Mouse (Mus musculus) heart, adult 2 months (tissue): ENCODE measurements at regions not wholly inside any gene's neighbourhood (a gene's known extent, or its start where the extent isn't known, plus 50 kb on each side); places are given as distances from the start of the nearest gene placed in this dataset.

Experiments used
- DNase-seq, 2 experiments: peaks; one replicate each; pipeline ENCODE4 v3.0.0; 2021
- H3K27ac ChIP-seq: fragments of 200-600 bp; 2 replicates; pipeline ENCODE4 v1.8.1; 2022
- H3K27me3 ChIP-seq: fragments of 200-500 bp; 2 replicates; pipeline ENCODE4 v1.6.1; 2012; ENCODE audit warnings: mild to moderate bottlenecking, low read length, inconsistent platforms, mixed read lengths; ENCODE audit not compliant: control insufficient read depth, insufficient read depth
- H3K36me3 ChIP-seq: fragments of 200-500 bp; 2 replicates; pipeline ENCODE4 v1.6.1; 2012; ENCODE audit warnings: low read length, inconsistent platforms; ENCODE audit not compliant: control insufficient read depth, insufficient read depth
- H3K4me1 ChIP-seq: fragments of 200-500 bp; 2 replicates; pipeline ENCODE4 v1.6.1; 2011; ENCODE audit warnings: low read length; ENCODE audit not compliant: control insufficient read depth, insufficient read depth
- H3K4me3 ChIP-seq: fragments of 200-600 bp; 2 replicates; pipeline ENCODE4 v1.8.1; 2022
- H3K79me2 ChIP-seq: fragments of 200-500 bp; replicated peaks from 2 replicates; pipeline ENCODE4 v1.6.1; 2012; ENCODE audit warnings: mild to moderate bottlenecking, inconsistent platforms, low read length, moderate library complexity, mixed read lengths; ENCODE audit not compliant: control insufficient read depth, insufficient read depth
- H3K9ac ChIP-seq: fragments of 200-500 bp; 2 replicates; pipeline ENCODE4 v1.6.1; 2012; ENCODE audit warnings: low read depth, mild to moderate bottlenecking, control low read depth, inconsistent platforms, low read length, mixed read lengths
- CTCF ChIP-seq: fragments of 200-600 bp; IDR thresholded peaks from 2 replicates; pipeline ENCODE4 v1.8.1; 2022; ENCODE audit warnings: antibody characterized with exemption, mild to moderate bottlenecking, moderate library complexity
- EP300 ChIP-seq: fragments of 200-500 bp; IDR thresholded peaks from 2 replicates; pipeline ENCODE4 v1.6.1; 2011; ENCODE audit warnings: low read depth, low read length, control low read depth; ENCODE audit not compliant: insufficient read depth
- POLR2A ChIP-seq: fragments of 200-500 bp; IDR thresholded peaks from 2 replicates; pipeline ENCODE4 v1.6.1; 2011; ENCODE audit warnings: mild to moderate bottlenecking, low read depth, low read length, control low read depth; ENCODE audit not compliant: insufficient read depth
- WGBS: fragments of 180-500 bp; shearing (Covaris S2); methylation state at CpG from one replicate; pipeline ENCODE4 v1.1.7; 2018; 5-methylcytosine and 5-hydroxymethylcytosine counted together
- intact Hi-C: fragments of 180-260 bp; cut with DNase I; formaldehyde crosslinking; loops from one replicate; pipeline ENCODE4 v1.15.1; 2025

DNA sequence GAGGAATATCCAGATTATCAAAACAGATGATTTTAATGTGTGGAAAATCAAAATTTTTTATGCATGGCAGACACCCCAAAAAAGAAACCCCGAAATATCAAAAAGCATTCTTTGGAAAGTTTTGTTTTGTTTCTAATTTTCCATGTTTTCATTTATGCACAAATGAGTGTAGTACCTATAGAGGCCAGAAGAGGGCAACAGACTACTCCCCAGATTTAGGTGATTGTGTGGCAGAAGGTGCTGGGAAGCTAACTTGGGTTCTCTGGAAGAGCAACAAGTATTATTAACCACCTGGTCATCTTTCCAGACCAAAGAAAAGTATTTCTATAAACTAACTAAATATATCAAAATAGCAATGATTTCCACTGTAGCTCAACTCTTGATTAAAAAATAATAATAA is 137.2 kb downstream of the Cdc5l start:
- intact Hi-C loops: no loop called here
- 78% methylated on average over 1 of the region's 1 CpGs for WGBS
- DNase-seq: no peak
- H3K9ac ChIP-seq: no peak overlapping the region
- TF ChIP-seq POLR2A (no peak), CTCF (peak; percentile 57)
- H3K4me1 ChIP-seq: no peaks in the 10 kb centered on the region
- H3K27me3 ChIP-seq: no peaks in the 10 kb centered on the region
- no peak overlapping the region for H3K4me3 ChIP-seq
- H3K36me3 ChIP-seq: no peaks in the 10 kb centered on the region
- H3K27ac ChIP-seq: no peak overlapping the region
- no peaks in the 10 kb centered on the region for H3K79me2 ChIP-seq

DNA sequence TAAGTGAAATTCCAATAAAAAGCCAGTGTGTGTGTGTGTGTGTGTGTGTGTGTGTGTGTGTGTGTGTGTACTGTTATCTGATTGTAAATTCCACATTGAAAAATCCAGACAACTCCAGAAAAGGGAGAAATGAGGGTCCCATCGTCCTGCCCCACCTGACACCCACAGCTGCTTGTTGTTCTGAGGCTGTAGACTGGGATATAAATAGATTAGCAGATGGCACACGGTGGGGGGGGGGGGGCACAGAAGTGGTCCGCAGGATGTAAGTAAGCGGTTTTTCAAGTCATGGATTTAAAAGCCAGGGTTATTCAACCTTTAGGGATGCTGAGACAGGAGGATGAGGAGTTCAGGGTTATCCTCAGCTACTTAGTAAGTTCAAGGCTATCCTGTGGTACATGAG is 138.7 kb downstream of the Cdc5l start:
- intact Hi-C loops: no loop called here
- WGBS: 41% methylated on average over 4 of the region's 4 CpGs
- no peak for DNase-seq
- Histone ChIP-seq H3K9ac (no peak overlapping the region), H3K4me3 (no peak overlapping the region), H3K79me2 (no peaks in the 10 kb centered on the region), H3K27ac (no peak overlapping the region), H3K27me3 (no peaks in the 10 kb centered on the region), H3K4me1 (no peaks in the 10 kb centered on the region), H3K36me3 (no peaks in the 10 kb centered on the region)
- TF ChIP-seq CTCF (no peak), POLR2A (no peak), EP300 (no peak)

DNA sequence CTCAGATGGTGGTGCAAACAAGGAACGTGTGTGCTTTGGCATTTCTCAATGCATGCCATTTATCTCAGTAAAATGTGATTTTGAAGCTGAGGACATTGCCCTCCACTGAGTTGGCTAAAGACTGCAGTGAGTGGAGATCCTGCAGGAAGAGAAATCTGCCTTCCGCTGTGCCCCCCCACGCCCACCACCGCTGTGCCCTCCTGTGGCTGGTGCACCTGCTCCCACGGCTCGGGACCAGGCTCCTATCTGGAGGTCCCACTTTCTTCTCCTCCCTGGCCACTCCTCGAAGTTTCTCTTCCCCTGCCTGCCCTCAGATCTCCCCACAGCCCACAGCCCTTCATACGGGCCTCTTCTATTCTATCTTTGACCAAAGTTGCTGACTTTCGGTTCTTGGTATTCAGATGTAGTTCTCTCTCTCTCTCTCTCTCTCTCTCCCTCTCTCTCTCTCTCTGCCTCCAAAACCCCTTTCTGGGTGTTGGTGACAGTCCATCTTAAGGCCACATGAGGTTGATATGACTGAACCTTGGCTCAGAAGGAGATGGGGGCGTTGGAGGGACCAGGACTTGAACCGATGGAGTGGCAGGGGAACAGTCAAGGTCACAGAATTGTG is 139.2 kb downstream of the Cdc5l start:
- Histone ChIP-seq H3K27me3 (no peaks in the 10 kb centered on the region), H3K36me3 (no peaks in the 10 kb centered on the region), H3K4me3 (no peak overlapping the region), H3K79me2 (no peaks in the 10 kb centered on the region), H3K9ac (no peak overlapping the region), H3K4me1 (no peaks in the 10 kb centered on the region), H3K27ac (no peak overlapping the region)
- DNase-seq: no peak
- 82% methylated on average over 11 of the region's 11 CpGs for WGBS
- intact Hi-C loops: no loop called here
- TF ChIP-seq CTCF (no peak), EP300 (no peak), POLR2A (no peak)

- Histone ChIP-seq H3K4me3 (no peak overlapping the region), H3K9ac (no peak overlapping the region), H3K4me1 (no peaks in the 10 kb centered on the region), H3K79me2 (no peaks in the 10 kb centered on the region), H3K27ac (no peak overlapping the region), H3K36me3 (no peaks in the 10 kb centered on the region), H3K27me3 (no peaks in the 10 kb centered on the region)
- 71% methylated on average over 7 of the region's 7 CpGs for WGBS
- DNase-seq: no peak
- TF ChIP-seq POLR2A: no peak
- TF ChIP-seq EP300: no peak
- TF ChIP-seq CTCF: no peak
- intact Hi-C loops: no loop called here
These were observed 140.7 kb downstream of the Cdc5l start for GRCm38 (mm10) chr17:45292883-45293282.

DNA sequence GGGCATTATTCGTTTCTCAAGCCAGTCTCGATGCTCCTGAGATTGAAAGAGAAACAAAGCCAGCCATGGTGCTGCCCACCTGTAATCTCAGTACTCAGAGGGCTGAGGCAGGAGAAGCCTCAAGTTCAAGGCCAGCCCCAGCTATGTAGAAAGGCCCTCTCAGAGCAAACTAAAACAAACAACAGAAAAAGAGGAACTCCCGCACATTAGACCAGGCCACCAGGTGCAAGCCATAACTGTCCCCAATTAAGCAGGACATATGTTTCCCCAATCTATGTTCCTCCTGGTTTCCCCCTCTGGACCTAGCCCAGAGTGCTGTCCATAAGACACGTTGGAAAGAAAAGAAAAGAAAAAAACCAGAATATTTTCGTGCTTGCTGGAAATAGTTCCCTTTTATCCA is 142.5 kb downstream of the Cdc5l start:
- no peak overlapping the region for H3K27ac ChIP-seq
- H3K9ac ChIP-seq: no peak overlapping the region
- intact Hi-C loops: no loop called here
- H3K36me3 ChIP-seq: no peaks in the 10 kb centered on the region
- H3K27me3 ChIP-seq: no peaks in the 10 kb centered on the region
- no peak for DNase-seq
- WGBS: 76% methylated on average over 5 of the region's 5 CpGs
- H3K79me2 ChIP-seq: no peaks in the 10 kb centered on the region
- no peak for TF ChIP-seq POLR2A
- no peak for TF ChIP-seq CTCF
- TF ChIP-seq EP300: no peak
- no peaks in the 10 kb centered on the region for H3K4me1 ChIP-seq
- no peak overlapping the region for H3K4me3 ChIP-seq

DNA sequence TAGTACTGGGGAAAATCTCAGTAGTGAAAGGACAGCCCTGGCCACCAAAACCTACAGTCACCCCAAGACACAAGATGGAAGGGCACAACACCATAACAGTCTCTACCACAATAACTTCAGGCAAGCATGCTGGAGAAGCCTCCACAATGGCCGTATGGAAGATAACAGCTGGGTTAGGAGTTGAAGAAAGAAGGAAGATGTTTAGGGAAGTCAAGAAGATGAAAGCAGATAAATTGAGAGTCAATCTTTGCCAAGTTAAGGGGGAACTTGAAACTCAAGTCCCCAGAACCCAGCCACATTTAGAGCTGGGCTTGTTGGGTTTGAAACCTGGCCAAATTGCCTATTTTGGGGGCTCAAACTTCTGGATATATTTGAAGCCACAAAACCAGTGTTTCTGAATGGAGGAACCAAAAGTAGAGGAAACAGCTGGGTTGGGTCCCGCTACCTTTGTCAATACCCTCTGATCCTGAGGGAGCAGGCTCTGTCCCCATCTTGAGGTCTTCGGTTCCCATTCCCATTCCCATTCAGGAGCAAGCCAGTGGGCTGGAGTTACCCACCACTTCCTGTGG is 147.8 kb downstream of the Cdc5l start:
- Histone ChIP-seq H3K4me1 (no peaks in the 10 kb centered on the region), H3K36me3 (no peaks in the 10 kb centered on the region), H3K9ac (no peak overlapping the region), H3K27ac (no peak overlapping the region), H3K27me3 (no peaks in the 10 kb centered on the region), H3K4me3 (no peak overlapping the region), H3K79me2 (no peaks in the 10 kb centered on the region)
- TF ChIP-seq EP300: no peak
- TF ChIP-seq POLR2A: no peak
- no peak for DNase-seq
- 78% methylated on average over 3 of the region's 3 CpGs for WGBS
- intact Hi-C loops: no loop called here
